Comparison of ENCODE assay signal across 9 mouse cellular contexts in the genomic region with DNA sequence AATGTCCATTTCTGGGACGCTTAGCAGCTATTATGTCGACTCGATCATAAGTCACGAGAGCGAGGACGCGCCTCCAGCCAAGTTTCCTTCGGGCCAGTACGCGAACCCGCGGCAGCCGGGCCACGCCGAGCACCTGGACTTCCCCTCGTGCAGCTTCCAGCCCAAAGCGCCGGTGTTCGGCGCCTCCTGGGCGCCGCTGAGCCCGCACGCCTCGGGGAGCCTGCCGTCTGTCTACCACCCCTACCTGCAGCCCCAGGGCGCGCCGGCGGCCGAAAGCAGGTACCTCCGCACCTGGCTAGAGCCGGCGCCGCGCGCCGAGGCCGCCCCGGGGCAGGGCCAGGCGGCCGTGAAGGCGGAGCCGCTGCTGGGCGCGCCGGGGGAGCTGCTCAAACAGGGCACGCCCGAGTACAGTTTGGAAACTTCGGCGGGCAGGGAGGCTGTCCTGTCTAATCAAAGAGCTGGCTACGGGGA. TPM values are rescaled to one million over a fixed set of nuclear protein-coding genes. Genes with fewer than 3 reads are reported as not detected.
DNase-seq lines count a peak whose midpoint lies in the region; ATAC-seq and TF ChIP-seq lines count a peak whose summit lies in the region.
"Had no signal": no experiment of that assay in that cellular context is flagged by ENCODE, and none has a peak within 500 bp of the region (broad histone marks: within the 10 kb centered on the region; RNA-seq: fewer than 3 reads in every experiment).

No protein-coding gene starts in this region.

- H3K9ac ChIP-seq in ES-Bruce4 (ENCODE audit: low read depth, poor library complexity, severe bottlenecking) = peak overlapping the region; percentile 53
- H3K9ac ChIP-seq in liver, embryonic 13.5 days = no peak overlapping the region

- no peaks in the 10 kb centered on the region for H3K9me3 ChIP-seq in ES-Bruce4 (replicated peaks; ENCODE audit: control insufficient read depth, insufficient read depth, low read length, poor library complexity, severe bottlenecking)
- no peaks in the 10 kb centered on the region for H3K9me3 ChIP-seq in liver, embryonic 13.5 days (replicated peaks)
- H3K9me3 ChIP-seq: megakaryocyte, embryonic 14.5 days had no signal

- peaks cover 77% of the 10 kb centered on the region for H3K27me3 ChIP-seq in ES-Bruce4 (ENCODE audit: control insufficient read depth, insufficient read depth, low read length, poor library complexity, severe bottlenecking)
- peaks cover 98% of the 10 kb centered on the region for H3K27me3 ChIP-seq in liver, embryonic 13.5 days

- TF ChIP-seq POLR2A in ES-Bruce4 (IDR thresholded peaks at IDR 0.05; ENCODE audit: insufficient read depth, low read length) = no peak

- WGBS in liver, embryonic 13.5 days (ENCODE audit: insufficient replicate concordance) = 1% methylated on average over 51 of the region's 52 CpGs

- intact Hi-C loops in gastrocnemius, adult 2 months (cut with DNase I) = no loop called here

- ATAC-seq in inflammation-experienced regulatory T-cells, adult 6 months = peak; percentile 23
- ATAC-seq in liver, embryonic 13.5 days (ENCODE audit: low read depth) = no peak

- no peak for TF ChIP-seq EP300 in ES-Bruce4 (IDR thresholded peaks at IDR 0.05; ENCODE audit: insufficient read depth, low read depth, low read length)

- no peak for DNase-seq in gastrocnemius, adult 2 months
- no peak for DNase-seq in gastrocnemius, postnatal 25 days
- no peak for DNase-seq in liver, embryonic 13.5 days
- no peak for DNase-seq in retina, postnatal 1 day
- DNase-seq in thymus, postnatal 10 days (ENCODE audit: low spot score in 2 of 2) = no peak
- DNase-seq in ovary, postnatal 14 days (ENCODE audit: low spot score) = no peak

- TF ChIP-seq CTCF in gastrocnemius, adult 2 months (IDR thresholded peaks at IDR 0.05) = no peak
- TF ChIP-seq CTCF in ES-Bruce4 (IDR thresholded peaks at IDR 0.05; ENCODE audit: low read depth, low read length) = no peak

- H3K4me2 ChIP-seq in liver, embryonic 13.5 days = peak overlapping the region; percentile 23; the same call in 1 of the 2 replicates

- no peak overlapping the region for H3K27ac ChIP-seq in gastrocnemius, adult 2 months
- no peak overlapping the region for H3K27ac ChIP-seq in ES-Bruce4 (ENCODE audit: insufficient read depth, low read length)
- H3K27ac ChIP-seq in liver, embryonic 13.5 days = no peak overlapping the region

- peak overlapping the region; percentile 72 for H3K4me3 ChIP-seq in gastrocnemius, adult 2 months
- H3K4me3 ChIP-seq in ES-Bruce4 (ENCODE audit: low read depth, low read length) = peak overlapping the region; percentile 34
- H3K4me3 ChIP-seq in liver, embryonic 13.5 days (replicated peaks) = peak overlapping the region; percentile 27
- H3K4me3 ChIP-seq: megakaryocyte, embryonic 14.5 days had no signal

- H3K36me3 ChIP-seq in ES-Bruce4 (ENCODE audit: control insufficient read depth, insufficient read depth, low read length, poor library complexity, severe bottlenecking) = no peaks in the 10 kb centered on the region
- no peaks in the 10 kb centered on the region for H3K36me3 ChIP-seq in liver, embryonic 13.5 days

- H3K4me1 ChIP-seq in ES-Bruce4 (ENCODE audit: control insufficient read depth, insufficient read depth, low read length) = no peaks in the 10 kb centered on the region
- H3K4me1 ChIP-seq in liver, embryonic 13.5 days (replicated peaks) = peaks cover 6% of the 10 kb centered on the region; the same call in 1 of the 2 replicates

RNA-seq across cellular contexts. Expression of a gene that starts 0.3 kb away (rescaled TPM):
- under 1 TPM in 1 of 2 experiments, not detected in 1; 0.14 TPM for total RNA-seq in gastrocnemius, adult 2 months (2021)
- total RNA-seq in gastrocnemius, postnatal 25 days (2021) = under 1 TPM; 0.15 to 0.19 TPM
- 1.5 and 1.6 TPM in 2 replicates for polyA plus RNA-seq in ES-Bruce4 (2011; ENCODE audit: insufficient read depth, insufficient read length, low read depth, missing spikeins)
- not detected for polyA plus RNA-seq in inflammation-experienced regulatory T-cells, adult 6 months (2017; shearing (Covaris generic))
- 0.06 TPM in 1 of 2 replicates, not detected in the other for polyA plus RNA-seq in liver, embryonic 13.5 days (2015; fragmentation: Nextera tagmentation; extraction: Ambion mirVana)

RNA-seq across cellular contexts. Expression of a gene that starts 10.1 kb away (rescaled TPM):
- total RNA-seq in gastrocnemius, adult 2 months (2021) = under 1 TPM; 0.14 to 0.23 TPM
- under 1 TPM; 0.28 to 0.46 TPM for total RNA-seq in gastrocnemius, postnatal 25 days (2021)
- 0.48 TPM in 1 of 2 replicates, not detected in the other for polyA plus RNA-seq in ES-Bruce4 (2011; ENCODE audit: insufficient read depth, insufficient read length, low read depth, missing spikeins)
- not detected for polyA plus RNA-seq in inflammation-experienced regulatory T-cells, adult 6 months (2017; shearing (Covaris generic))
- 0.06 TPM in 1 of 2 replicates, not detected in the other for polyA plus RNA-seq in liver, embryonic 13.5 days (2015; fragmentation: Nextera tagmentation; extraction: Ambion mirVana)

RNA-seq across cellular contexts. Expression of a gene that starts 14.8 kb away (rescaled TPM):
- total RNA-seq in gastrocnemius, adult 2 months (2021) = under 1 TPM; 0.47 to 0.56 TPM
- 1 to 10 TPM in 1 of 2 experiments, under 1 TPM in 1; 0.28 to 1.1 TPM for total RNA-seq in gastrocnemius, postnatal 25 days (2021)
- not detected in 2 replicates for polyA plus RNA-seq in ES-Bruce4 (2011; ENCODE audit: insufficient read depth, insufficient read length, low read depth, missing spikeins)
- not detected for polyA plus RNA-seq in inflammation-experienced regulatory T-cells, adult 6 months (2017; shearing (Covaris generic))
- polyA plus RNA-seq in liver, embryonic 13.5 days (2015; fragmentation: Nextera tagmentation; extraction: Ambion mirVana) = 0.16 and 0.32 TPM in 2 replicates

RNA-seq across cellular contexts. Expression of a gene that starts 20.7 kb away (rescaled TPM):
- under 1 TPM; 0.56 to 0.64 TPM for total RNA-seq in gastrocnemius, adult 2 months (2021)
- total RNA-seq in gastrocnemius, postnatal 25 days (2021) = under 1 TPM; 0.31 to 0.62 TPM
- not detected in 2 replicates for polyA plus RNA-seq in ES-Bruce4 (2011; ENCODE audit: insufficient read depth, insufficient read length, low read depth, missing spikeins)
- polyA plus RNA-seq in inflammation-experienced regulatory T-cells, adult 6 months (2017; shearing (Covaris generic)) = not detected
- 0.07 and 0.14 TPM in 2 replicates for polyA plus RNA-seq in liver, embryonic 13.5 days (2015; fragmentation: Nextera tagmentation; extraction: Ambion mirVana)

RNA-seq across cellular contexts. Expression of a gene that starts 31.6 kb away (rescaled TPM):
- total RNA-seq in gastrocnemius, adult 2 months (2021) = under 1 TPM; 0.26 to 0.28 TPM
- total RNA-seq in gastrocnemius, postnatal 25 days (2021) = under 1 TPM; 0.38 to 0.64 TPM
- polyA plus RNA-seq in ES-Bruce4 (2011; ENCODE audit: insufficient read depth, insufficient read length, low read depth, missing spikeins) = not detected in 2 replicates
- polyA plus RNA-seq in inflammation-experienced regulatory T-cells, adult 6 months (2017; shearing (Covaris generic)) = not detected
- 0.44 and 0.58 TPM in 2 replicates for polyA plus RNA-seq in liver, embryonic 13.5 days (2015; fragmentation: Nextera tagmentation; extraction: Ambion mirVana)
